Mouse (Mus musculus) frontal cortex, postnatal 36 days (tissue): Measurements from ENCODE around the gene Sptb.

Experiments
- DNase-seq, 2 experiments: peaks; one replicate each; pipeline ENCODE4 v3.0.0; 2022; ENCODE audit warnings: low spot score in 2 of 2

The Sptb gene

GRCm38 (mm10) chr12:76608241-76608640, 102.1 kb downstream of the Sptb start:
- no peak for DNase-seq

GRCm38 (mm10) chr12:76605837-76606236, 104.5 kb downstream of the Sptb start:
- no peak for DNase-seq

- no peak for DNase-seq
Measured at GRCm38 (mm10) chr12:76604546-76604945, 105.8 kb downstream of the Sptb start.

GRCm38 (mm10) chr12:76603779-76604178, 106.6 kb downstream of the Sptb start:
- no peak for DNase-seq

- DNase-seq = no peak
Measured at GRCm38 (mm10) chr12:76598196-76598928, 112.0 kb downstream of the Sptb start.

- DNase-seq = no peak
Measured at GRCm38 (mm10) chr12:76597577-76598100, 112.7 kb downstream of the Sptb start.

GRCm38 (mm10) chr12:76596292-76597023, 113.9 kb downstream of the Sptb start:
- DNase-seq = peak; percentile 65 to 81

- DNase-seq = peak in 1 of 2 experiments; percentile 56
Measured at GRCm38 (mm10) chr12:76595830-76596229, 114.5 kb downstream of the Sptb start.

GRCm38 (mm10) chr12:76594556-76594955, 115.8 kb downstream of the Sptb start:
- DNase-seq = peak in 1 of 2 experiments; percentile 15

- peak; percentile 75 to 77 for DNase-seq
Measured at GRCm38 (mm10) chr12:76593839-76594322, 116.5 kb downstream of the Sptb start.

GRCm38 (mm10) chr12:76593254-76593653, 117.1 kb downstream of the Sptb start:
- no peak for DNase-seq

GRCm38 (mm10) chr12:76592213-76592612, 118.1 kb downstream of the Sptb start:
- DNase-seq = peak in 1 of 2 experiments; percentile 54

- DNase-seq = no peak
Measured at GRCm38 (mm10) chr12:76591037-76591436, 119.3 kb downstream of the Sptb start.

GRCm38 (mm10) chr12:76589531-76589930, 120.8 kb downstream of the Sptb start:
- DNase-seq = no peak

GRCm38 (mm10) chr12:76587357-76587756, 123.0 kb downstream of the Sptb start:
- no peak for DNase-seq

- no peak for DNase-seq
Measured at GRCm38 (mm10) chr12:76585028-76585427, 125.3 kb downstream of the Sptb start.

GRCm38 (mm10) chr12:76583454-76583853, 126.9 kb downstream of the Sptb start:
- DNase-seq = no peak

GRCm38 (mm10) chr12:76582841-76583240, 127.5 kb downstream of the Sptb start:
- DNase-seq = peak in 1 of 2 experiments; percentile 26

GRCm38 (mm10) chr12:76582139-76582538, 128.2 kb downstream of the Sptb start:
- DNase-seq = peak in 1 of 2 experiments; percentile 16

GRCm38 (mm10) chr12:76579806-76580205, 130.5 kb downstream of the Sptb start:
- no peak for DNase-seq

- no peak for DNase-seq
Measured at GRCm38 (mm10) chr12:76578465-76578864, 131.9 kb downstream of the Sptb start.

- no peak for DNase-seq
Measured at GRCm38 (mm10) chr12:76577858-76578257, 132.5 kb downstream of the Sptb start.

GRCm38 (mm10) chr12:76576806-76577205, 133.5 kb downstream of the Sptb start:
- DNase-seq = no peak
